Mouse (Mus musculus) ZHBTc4 (cell line): Measurements from ENCODE around the gene Gm4565.
"Not testable (repeated sequence)": the region's sequence is repeated elsewhere in the genome, so short reads cannot be mapped to it uniquely, and the experiment has no call there.

Source experiments
- DNase-seq: peaks from one replicate; pipeline ENCODE4 v3.0.0-alpha.2; 2011; ENCODE audit warnings: low read depth, low spot score

Gm4565 gene

GRCm38 (mm10) chr7:22588027-22588426 is at the start of gene Gm4565:
Gene Gm4565 (minus strand): TSS chr7:22588127.
- not testable (repeated sequence) for DNase-seq

GRCm38 (mm10) chr7:22565243-22565642 is 22.7 kb downstream of the Gm4565 start, which contains the start of gene Gm4201:
Gene Gm4201 (minus strand): TSS chr7:22565343.
- not testable (repeated sequence) for DNase-seq

- DNase-seq: not testable (repeated sequence)
Measured at GRCm38 (mm10) chr7:22534787-22535186, 53.1 kb downstream of the Gm4565 start, which contains the start of gene Gm8677. Gene Gm8677 (minus strand): TSS chr7:22534887.
